35 mouse cellular contexts compared by ENCODE assay signal in genomic region chr6:62055276-62055675, GRCm38 (mm10).
"Had no signal": no experiment of that assay in that cellular context is flagged by ENCODE, and none has a peak within 500 bp of the region (broad histone marks: within the 10 kb centered on the region; RNA-seq: fewer than 3 reads in every experiment).

No protein-coding gene starts in this region.

- DNase-seq: heart, postnatal 10 days; heart, postnatal 14 days; heart, postnatal 36 days; heart, postnatal 4 days; kidney, adult 11 months; kidney, adult 18-20 months; kidney, adult 2 months; kidney, adult 8-10 months; kidney, adult 9 months; kidney, postnatal 10 days; kidney, postnatal 14 days; kidney, postnatal 25 days; kidney, postnatal 36 days; kidney, postnatal 4 days; layer of hippocampus, adult 9-11 months; layer of hippocampus, postnatal 36 days had no signal

- H3K4me2 ChIP-seq: heart, embryonic 11.5 days; heart, embryonic 12.5 days; heart, embryonic 13.5 days; heart, embryonic 15.5 days; hindbrain, embryonic 12.5 days; hindbrain, embryonic 13.5 days; hindbrain, embryonic 14.5 days; hindbrain, embryonic 15.5 days; intestine, embryonic 15.5 days; kidney, embryonic 15.5 days had no signal

- H3K27me3 ChIP-seq: heart, embryonic 12.5 days; heart, embryonic 13.5 days; heart, embryonic 15.5 days; hindbrain, embryonic 12.5 days; hindbrain, embryonic 13.5 days; hindbrain, embryonic 15.5 days; intestine, embryonic 15.5 days; kidney, embryonic 15.5 days had no signal

- H3K4me1 ChIP-seq: heart, embryonic 10.5 days; heart, embryonic 12.5 days; heart, embryonic 13.5 days; heart, embryonic 15.5 days; hindbrain, embryonic 10.5 days; hindbrain, embryonic 12.5 days; hindbrain, embryonic 13.5 days; hindbrain, embryonic 15.5 days; intestine, embryonic 15.5 days; kidney, embryonic 15.5 days had no signal

- H3K36me3 ChIP-seq: heart, embryonic 10.5 days; heart, embryonic 12.5 days; heart, embryonic 13.5 days; heart, embryonic 15.5 days; hindbrain, embryonic 10.5 days; hindbrain, embryonic 12.5 days; hindbrain, embryonic 13.5 days; hindbrain, embryonic 15.5 days; intestine, embryonic 15.5 days; kidney, embryonic 15.5 days had no signal

- H3K9me3 ChIP-seq: heart, embryonic 10.5 days; heart, embryonic 12.5 days; heart, embryonic 13.5 days; heart, embryonic 15.5 days; hindbrain, embryonic 10.5 days; hindbrain, embryonic 12.5 days; hindbrain, embryonic 13.5 days; hindbrain, embryonic 15.5 days; intestine, embryonic 15.5 days; kidney, embryonic 15.5 days had no signal

- H3K27ac ChIP-seq: heart, embryonic 10.5 days; heart, embryonic 13.5 days; heart, embryonic 15.5 days; hindbrain, embryonic 10.5 days; hindbrain, embryonic 12.5 days; hindbrain, embryonic 13.5 days; hindbrain, embryonic 14.5 days; hindbrain, embryonic 15.5 days; hindbrain, postnatal 0 days; intestine, embryonic 15.5 days; kidney, embryonic 15.5 days; kidney, postnatal 0 days; layer of hippocampus, adult 2 months had no signal

- H3K4me3 ChIP-seq: heart, embryonic 10.5 days; heart, embryonic 12.5 days; heart, embryonic 13.5 days; heart, embryonic 15.5 days; hindbrain, embryonic 10.5 days; hindbrain, embryonic 12.5 days; hindbrain, embryonic 13.5 days; hindbrain, embryonic 15.5 days; intestine, embryonic 15.5 days; kidney, embryonic 15.5 days; layer of hippocampus, adult 2 months had no signal

- ATAC-seq: hindbrain, embryonic 16.5 days; hindbrain, postnatal 0 days; inflammation-experienced regulatory T-cells, adult 6 months; intestine, embryonic 15.5 days; intestine, embryonic 16.5 days; intestine, postnatal 0 days had no signal

- H3K9ac ChIP-seq: heart, embryonic 12.5 days; heart, embryonic 13.5 days; heart, embryonic 15.5 days; hindbrain, embryonic 12.5 days; hindbrain, embryonic 13.5 days; hindbrain, embryonic 14.5 days; hindbrain, embryonic 15.5 days; intestine, embryonic 15.5 days; kidney, embryonic 15.5 days had no signal
